Mouse (Mus musculus): Measurements from ENCODE around the gene R3hdm2.

- TF ChIP-seq POLR2A (IDR thresholded peaks at IDR 0.05; ENCODE audit: low read depth, low read length): no peak
- no peak for TF ChIP-seq CTCF (conservative IDR thresholded peaks at IDR 0.05; ENCODE audit: insufficient read depth, insufficient read length, low read depth, low read length)
Observed at GRCm38 (mm10) chr10:127367116-127367515, 13.0 kb upstream of the R3hdm2 start.
